Mouse (Mus musculus): ENCODE measurements around the gene Gm49325. TPM values are rescaled to one million over a fixed set of nuclear protein-coding genes. Genes with fewer than 3 reads are reported as not detected.

The Gm49325 gene
- polyA plus RNA-seq, 1 experiment, result not detected

DNA sequence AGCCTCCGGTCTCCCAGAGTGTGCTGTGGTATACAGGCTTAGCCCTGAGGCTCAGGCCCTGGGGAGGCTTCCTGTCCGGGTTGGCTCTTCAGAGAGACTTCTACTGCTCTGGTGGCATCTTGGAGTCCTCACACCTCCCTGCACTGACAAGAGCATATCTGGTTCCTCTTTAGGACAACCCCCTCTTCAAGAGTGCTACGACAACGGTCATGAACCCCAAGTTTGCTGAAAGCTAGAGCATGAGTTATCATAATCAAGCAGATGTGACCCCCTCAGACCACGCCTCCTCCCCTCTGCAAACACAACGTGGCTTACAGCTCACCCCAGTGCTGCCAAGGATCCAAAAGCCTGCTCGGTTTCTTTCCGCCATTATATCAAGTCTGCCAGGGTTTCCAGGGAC, 41.0 kb upstream of the Gm49325 start:
- no peak for TF ChIP-seq POLR2A (IDR thresholded peaks at IDR 0.05; ENCODE audit: control insufficient read depth, extremely low read depth, insufficient read depth, low read length, poor library complexity)
- TF ChIP-seq CTCF (IDR thresholded peaks at IDR 0.05; ENCODE audit: borderline replicate concordance, control insufficient read depth, extremely low read depth, insufficient read depth, low read length, poor library complexity), result no peak
- Histone ChIP-seq H3K4me1 (replicated peaks; ENCODE audit: control insufficient read depth, insufficient read depth, low read length) (no peaks in the 10 kb centered on the region), H3K27me3 (ENCODE audit: control insufficient read depth, insufficient read depth, low read length) (no peaks in the 10 kb centered on the region), H3K36me3 (ENCODE audit: control insufficient read depth, insufficient read depth, low read length) (peaks cover 61% of the 10 kb centered on the region), H3K27ac (ENCODE audit: control insufficient read depth, insufficient read depth, low read length) (no peak overlapping the region), H3K4me3 (ENCODE audit: control insufficient read depth, insufficient read depth, low read length) (no peak overlapping the region)
- no peak for DNase-seq
- WGBS, result 88% methylated on average over 8 of the region's 8 CpGs

DNA sequence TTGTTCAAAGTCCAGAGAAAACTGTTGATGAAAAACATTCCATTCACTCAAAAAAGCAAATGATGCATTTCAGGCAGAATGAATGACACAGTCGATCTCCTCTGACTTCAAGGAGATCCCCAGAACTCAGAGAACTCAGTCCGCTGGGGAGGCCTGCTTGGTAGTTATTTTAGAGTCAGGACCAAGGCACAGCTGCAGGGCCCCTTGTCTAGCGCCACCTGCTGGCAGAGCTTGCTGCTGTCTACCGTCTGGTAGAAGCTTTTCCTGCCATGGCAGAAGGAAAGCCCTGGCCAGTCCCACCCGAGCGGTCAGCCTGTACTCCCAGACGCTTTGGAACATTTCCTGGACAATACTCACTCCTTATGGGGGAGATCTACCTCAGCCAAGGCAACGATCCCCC, 39.3 kb upstream of the Gm49325 start:
- DNase-seq, result peak; percentile 83

DNA sequence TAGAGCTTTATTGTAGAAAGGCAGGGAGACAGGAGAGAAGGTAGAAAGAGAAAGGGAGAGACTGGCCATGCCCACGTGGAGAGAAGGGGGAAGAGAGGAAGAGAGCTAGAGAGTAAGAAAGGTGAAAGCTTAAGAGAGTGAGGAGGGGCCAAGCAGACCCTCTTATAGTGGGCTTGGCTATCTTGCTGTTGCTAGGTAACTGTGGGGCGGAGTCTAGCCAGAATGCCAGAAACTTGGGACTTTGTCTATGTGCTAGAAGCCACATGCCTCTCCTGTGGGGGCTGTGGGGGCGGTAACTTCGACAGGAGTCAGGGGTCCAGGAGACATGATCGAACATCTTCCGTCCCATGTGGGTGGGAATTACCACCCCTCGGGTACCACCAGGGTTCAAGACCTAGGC, 36.5 kb upstream of the Gm49325 start:
- no peak overlapping the region for H3K27ac ChIP-seq (ENCODE audit: control insufficient read depth, insufficient read depth, low read length)
- TF ChIP-seq POLR2A (IDR thresholded peaks at IDR 0.05; ENCODE audit: control insufficient read depth, extremely low read depth, insufficient read depth, low read length, poor library complexity) (no peak), CTCF (IDR thresholded peaks at IDR 0.05; ENCODE audit: borderline replicate concordance, control insufficient read depth, extremely low read depth, insufficient read depth, low read length, poor library complexity) (no peak)
- DNase-seq, result no peak
- WGBS, result 80% methylated on average over 7 of the region's 7 CpGs
- no peaks in the 10 kb centered on the region for H3K27me3 ChIP-seq (ENCODE audit: control insufficient read depth, insufficient read depth, low read length)
- peaks cover 17% of the 10 kb centered on the region for H3K36me3 ChIP-seq (ENCODE audit: control insufficient read depth, insufficient read depth, low read length)
- H3K4me1 ChIP-seq (replicated peaks; ENCODE audit: control insufficient read depth, insufficient read depth, low read length), result no peaks in the 10 kb centered on the region
- H3K4me3 ChIP-seq (ENCODE audit: control insufficient read depth, insufficient read depth, low read length), result no peak overlapping the region

More for the DNA sequence above, 39.3 kb upstream of the Gm49325 start:
- 30% methylated on average over 8 of the region's 8 CpGs for WGBS
- TF ChIP-seq POLR2A (IDR thresholded peaks at IDR 0.05; ENCODE audit: control insufficient read depth, extremely low read depth, insufficient read depth, low read length, poor library complexity), result no peak
- peak; percentile 94 for TF ChIP-seq CTCF (IDR thresholded peaks at IDR 0.05; ENCODE audit: borderline replicate concordance, control insufficient read depth, extremely low read depth, insufficient read depth, low read length, poor library complexity)
- no peak overlapping the region for H3K4me3 ChIP-seq (ENCODE audit: control insufficient read depth, insufficient read depth, low read length)
- H3K27me3 ChIP-seq (ENCODE audit: control insufficient read depth, insufficient read depth, low read length), result no peaks in the 10 kb centered on the region
- H3K27ac ChIP-seq (ENCODE audit: control insufficient read depth, insufficient read depth, low read length), result no peak overlapping the region
- H3K4me1 ChIP-seq (replicated peaks; ENCODE audit: control insufficient read depth, insufficient read depth, low read length), result no peaks in the 10 kb centered on the region
- H3K36me3 ChIP-seq (ENCODE audit: control insufficient read depth, insufficient read depth, low read length), result peaks cover 44% of the 10 kb centered on the region

DNA sequence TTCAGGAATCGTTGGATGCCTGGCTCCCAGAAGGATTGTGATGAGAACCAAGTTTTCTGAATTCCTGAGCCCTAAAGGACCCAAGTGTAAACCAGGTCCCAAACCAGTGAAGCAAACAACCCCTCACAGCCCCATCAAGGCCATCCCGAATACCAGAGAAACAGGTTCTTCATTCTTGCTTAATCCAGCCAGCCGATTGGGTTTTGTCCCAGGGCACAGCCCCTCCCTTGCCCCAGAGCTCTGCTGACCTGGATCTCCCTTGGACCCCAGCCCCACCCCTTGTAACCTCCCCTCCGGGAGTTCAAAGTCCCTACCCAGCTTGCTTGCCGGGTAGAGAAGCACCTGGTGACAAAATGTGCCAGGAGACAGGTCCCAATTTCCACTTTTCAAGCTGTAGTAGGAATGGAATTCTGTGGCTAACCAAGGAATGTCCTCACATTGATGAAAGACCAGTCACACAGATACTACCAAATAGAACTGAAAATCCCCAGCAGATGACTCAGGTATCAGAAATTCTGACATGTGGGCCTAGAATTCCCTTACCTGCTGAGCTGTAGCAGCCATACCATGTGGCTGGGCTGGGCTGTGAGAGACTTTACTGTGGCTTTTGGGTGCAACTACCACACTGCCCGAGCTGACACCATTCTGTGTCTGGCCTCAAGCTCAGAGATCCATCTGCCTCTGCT, 35.9 kb upstream of the Gm49325 start:
- Histone ChIP-seq H3K4me1 (replicated peaks; ENCODE audit: control insufficient read depth, insufficient read depth, low read length) (no peaks in the 10 kb centered on the region), H3K27me3 (ENCODE audit: control insufficient read depth, insufficient read depth, low read length) (no peaks in the 10 kb centered on the region), H3K4me3 (ENCODE audit: control insufficient read depth, insufficient read depth, low read length) (no peak overlapping the region), H3K27ac (ENCODE audit: control insufficient read depth, insufficient read depth, low read length) (no peak overlapping the region), H3K36me3 (ENCODE audit: control insufficient read depth, insufficient read depth, low read length) (peaks cover 10% of the 10 kb centered on the region)
- TF ChIP-seq CTCF (IDR thresholded peaks at IDR 0.05; ENCODE audit: borderline replicate concordance, control insufficient read depth, extremely low read depth, insufficient read depth, low read length, poor library complexity) (no peak), POLR2A (IDR thresholded peaks at IDR 0.05; ENCODE audit: control insufficient read depth, extremely low read depth, insufficient read depth, low read length, poor library complexity) (no peak)
- 88% methylated on average over 6 of the region's 6 CpGs for WGBS
- no peak for DNase-seq

DNA sequence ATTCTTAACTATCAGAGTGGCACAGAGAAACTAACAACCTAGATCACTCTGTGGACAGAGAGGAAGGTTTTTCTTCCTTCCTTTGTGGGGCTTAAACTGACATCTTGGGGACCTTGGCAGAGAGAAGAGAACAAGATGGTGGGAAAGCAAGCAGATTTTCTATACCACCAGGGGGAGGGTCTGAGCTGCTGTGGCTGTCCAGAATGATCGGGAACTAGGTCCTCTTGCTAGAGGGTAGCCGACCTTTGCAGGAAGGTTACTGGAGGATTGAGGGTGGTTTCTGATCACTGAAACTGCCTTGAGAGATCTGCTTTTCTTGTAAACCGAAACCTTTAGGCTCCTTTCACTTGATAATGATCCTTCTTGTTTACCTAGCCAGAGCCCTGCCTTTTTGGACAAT, 33.8 kb upstream of the Gm49325 start:
- DNase-seq, result peak; percentile 25
- WGBS, result 27% methylated on average over 3 of the region's 3 CpGs
- Histone ChIP-seq H3K36me3 (ENCODE audit: control insufficient read depth, insufficient read depth, low read length) (no peaks in the 10 kb centered on the region), H3K4me3 (ENCODE audit: control insufficient read depth, insufficient read depth, low read length) (no peak overlapping the region), H3K4me1 (replicated peaks; ENCODE audit: control insufficient read depth, insufficient read depth, low read length) (no peaks in the 10 kb centered on the region), H3K27ac (ENCODE audit: control insufficient read depth, insufficient read depth, low read length) (no peak overlapping the region), H3K27me3 (ENCODE audit: control insufficient read depth, insufficient read depth, low read length) (no peaks in the 10 kb centered on the region)
- TF ChIP-seq POLR2A (IDR thresholded peaks at IDR 0.05; ENCODE audit: control insufficient read depth, extremely low read depth, insufficient read depth, low read length, poor library complexity), result no peak
- no peak for TF ChIP-seq CTCF (IDR thresholded peaks at IDR 0.05; ENCODE audit: borderline replicate concordance, control insufficient read depth, extremely low read depth, insufficient read depth, low read length, poor library complexity)

DNA sequence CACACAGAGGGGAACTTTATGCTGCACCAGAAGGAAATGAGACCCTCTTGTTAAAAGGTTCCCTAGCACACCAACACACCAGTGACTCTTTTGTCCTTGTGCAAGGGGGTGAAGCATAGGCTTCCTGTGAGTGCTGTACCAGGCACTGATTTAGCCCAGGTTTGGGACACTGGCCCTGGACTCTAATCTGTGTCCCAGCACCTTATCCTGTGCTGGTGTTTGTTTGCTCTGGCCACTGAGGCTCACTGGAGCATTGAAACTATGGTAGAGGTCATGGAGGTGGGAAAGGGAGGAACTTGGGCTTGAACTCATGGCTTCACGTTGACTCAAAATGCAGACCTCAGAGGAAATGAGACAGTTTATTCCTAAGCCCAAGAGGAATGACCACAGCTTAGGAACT, 32.8 kb upstream of the Gm49325 start:
- no peaks in the 10 kb centered on the region for H3K36me3 ChIP-seq (ENCODE audit: control insufficient read depth, insufficient read depth, low read length)
- H3K27ac ChIP-seq (ENCODE audit: control insufficient read depth, insufficient read depth, low read length), result no peak overlapping the region
- H3K4me1 ChIP-seq (replicated peaks; ENCODE audit: control insufficient read depth, insufficient read depth, low read length), result no peaks in the 10 kb centered on the region
- DNase-seq, result no peak
- TF ChIP-seq POLR2A (IDR thresholded peaks at IDR 0.05; ENCODE audit: control insufficient read depth, extremely low read depth, insufficient read depth, low read length, poor library complexity) (no peak), CTCF (IDR thresholded peaks at IDR 0.05; ENCODE audit: borderline replicate concordance, control insufficient read depth, extremely low read depth, insufficient read depth, low read length, poor library complexity) (no peak)
- WGBS, result 97% methylated on average over 1 of the region's 1 CpGs
- no peak overlapping the region for H3K4me3 ChIP-seq (ENCODE audit: control insufficient read depth, insufficient read depth, low read length)
- no peaks in the 10 kb centered on the region for H3K27me3 ChIP-seq (ENCODE audit: control insufficient read depth, insufficient read depth, low read length)

All from thymus, adult 2 months (tissue).